Mouse (Mus musculus): ENCODE measurements around the gene Clec2d. TPM values are rescaled to one million over a fixed set of nuclear protein-coding genes. Genes with fewer than 3 reads are reported as not detected.

Gene Clec2d
- polyA plus RNA-seq, 3 experiments from 2014 or later, result 12.0 to 41.7 (median 33.6) TPM

DNA sequence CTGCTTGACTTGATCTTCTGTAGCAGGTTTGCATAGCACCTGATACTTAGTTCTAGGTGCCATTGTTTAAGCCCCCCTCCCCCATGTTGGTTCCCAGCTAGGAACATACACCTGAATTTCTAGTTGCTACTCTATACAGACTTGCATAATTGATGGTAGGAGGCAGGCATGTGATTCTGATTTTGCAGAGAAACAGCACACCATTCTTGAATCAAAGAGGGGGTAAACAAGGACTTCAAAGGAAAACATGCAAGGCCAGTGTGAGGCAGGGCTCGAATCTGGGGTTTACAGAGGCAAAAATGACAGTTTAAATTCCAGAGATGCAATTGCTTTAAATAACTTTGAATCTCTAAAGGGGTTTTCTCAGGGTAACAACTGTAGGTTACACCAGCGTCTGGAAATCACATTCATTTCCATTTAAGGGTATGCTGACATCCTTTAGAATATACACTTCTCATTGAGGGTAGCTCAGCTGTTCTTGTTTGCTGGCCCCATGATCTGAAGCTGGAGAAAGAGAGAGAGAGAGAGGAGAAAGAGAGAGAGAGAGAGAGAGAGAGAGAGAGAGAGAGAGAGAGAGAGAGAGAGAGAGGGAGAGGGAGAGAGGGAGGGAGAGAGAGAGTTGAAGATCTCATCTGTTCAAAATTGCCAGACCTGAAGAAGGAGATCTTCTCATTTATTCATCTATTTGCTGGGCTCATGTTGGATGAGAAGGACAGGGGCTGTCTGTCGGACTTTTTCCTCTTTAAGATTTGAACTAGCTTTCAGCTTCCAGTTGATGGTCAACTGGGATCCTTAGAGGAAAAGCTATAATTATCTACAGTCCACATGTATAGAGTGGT lies 48.7 kb downstream of the Clec2d start:
- peak; percentile 30 for ATAC-seq

DNA sequence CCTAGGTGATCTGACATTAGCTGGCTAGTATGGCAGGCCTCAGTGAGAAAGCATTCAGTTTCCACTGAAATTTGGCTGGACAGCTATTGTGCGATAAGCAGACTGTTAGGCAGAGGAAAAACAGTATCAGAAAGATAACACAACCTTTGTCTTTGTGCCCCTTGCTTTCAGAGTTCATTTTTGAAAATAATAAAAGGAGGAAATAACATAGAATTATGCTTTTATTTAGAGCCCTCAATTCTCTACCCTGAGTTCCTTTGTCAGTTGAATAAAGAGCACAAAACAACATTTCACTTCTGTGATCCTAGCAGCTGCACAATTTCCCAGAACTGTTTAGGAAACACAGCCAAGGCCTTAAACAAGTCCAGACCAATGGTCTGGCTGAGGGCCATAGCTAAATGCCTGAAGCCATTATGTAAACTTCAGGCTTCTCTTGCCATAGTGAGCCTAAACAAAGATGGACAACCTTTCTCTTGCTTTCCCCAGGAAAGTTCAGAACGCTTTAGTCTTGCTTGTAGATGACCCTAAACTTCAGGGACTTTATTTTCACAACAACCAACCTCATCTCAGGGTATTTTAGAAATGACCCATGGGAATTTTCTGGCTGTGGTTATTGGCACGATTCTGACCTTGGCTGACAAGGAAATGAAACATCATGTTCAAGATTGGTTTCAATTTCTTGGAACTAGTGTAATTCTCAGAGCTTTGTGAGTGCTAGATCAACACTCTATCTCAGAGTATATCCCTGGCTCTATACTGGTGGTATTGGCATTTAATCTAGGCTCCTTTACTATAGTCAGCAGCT lies 49.6 kb downstream of the Clec2d start:
- ATAC-seq, result no peak

DNA sequence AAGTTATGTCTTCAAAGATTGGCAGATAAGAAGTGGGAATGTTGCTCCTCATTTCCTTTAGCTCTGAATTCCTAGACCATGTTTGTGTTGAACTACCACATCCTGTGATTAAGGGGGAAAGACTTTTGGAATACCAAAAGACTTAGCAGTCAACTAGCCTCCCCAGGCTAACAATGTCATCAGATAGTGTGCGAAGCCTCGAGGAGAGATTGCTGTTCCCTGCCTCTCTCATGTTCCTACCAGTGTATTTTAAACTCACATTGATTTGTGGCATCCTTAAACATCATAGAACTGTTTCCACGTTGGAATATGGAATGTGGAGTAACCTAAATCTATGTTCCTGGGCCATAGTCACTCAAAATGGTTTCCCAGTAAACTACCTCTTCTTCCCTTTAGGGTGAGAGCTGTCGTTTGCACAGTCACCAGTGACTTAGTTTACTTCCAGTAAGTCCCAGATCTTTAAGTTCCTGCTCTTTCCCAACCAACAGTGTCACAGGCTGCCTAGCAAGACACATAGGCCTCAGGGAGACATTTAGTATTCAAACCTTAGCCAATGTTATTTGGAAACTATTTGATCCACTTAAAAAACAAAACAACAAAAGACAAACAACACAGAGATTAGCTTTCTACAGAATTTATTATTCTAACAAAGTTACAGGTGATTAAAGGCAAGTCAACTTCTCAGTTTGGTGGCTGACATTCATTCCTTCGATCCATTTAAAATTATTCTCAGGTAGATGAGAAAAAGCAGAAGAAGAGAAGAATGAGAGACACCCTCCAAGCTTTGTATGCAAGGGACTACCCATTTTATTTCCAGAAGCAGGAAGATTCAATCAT lies 51.8 kb downstream of the Clec2d start:
- ATAC-seq, result no peak

DNA sequence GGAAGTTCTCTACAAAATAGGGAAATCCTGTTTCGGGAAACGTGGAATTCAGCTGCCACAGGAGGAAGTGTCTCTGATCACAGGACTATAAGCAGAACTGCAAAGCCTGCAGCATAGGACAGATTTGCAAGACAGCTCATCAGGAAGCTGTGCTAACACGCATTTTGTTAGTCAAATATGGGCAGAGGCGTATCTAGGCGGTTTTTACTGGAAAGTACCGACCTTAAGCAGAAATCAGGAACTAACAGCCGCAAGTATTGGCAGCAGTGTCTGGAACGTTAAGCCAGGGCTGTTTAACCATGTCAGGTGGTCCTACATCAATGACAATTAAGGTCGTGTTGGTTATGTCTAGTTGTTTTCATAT lies 52.4 kb downstream of the Clec2d start:
- peak; percentile 70 for ATAC-seq

DNA sequence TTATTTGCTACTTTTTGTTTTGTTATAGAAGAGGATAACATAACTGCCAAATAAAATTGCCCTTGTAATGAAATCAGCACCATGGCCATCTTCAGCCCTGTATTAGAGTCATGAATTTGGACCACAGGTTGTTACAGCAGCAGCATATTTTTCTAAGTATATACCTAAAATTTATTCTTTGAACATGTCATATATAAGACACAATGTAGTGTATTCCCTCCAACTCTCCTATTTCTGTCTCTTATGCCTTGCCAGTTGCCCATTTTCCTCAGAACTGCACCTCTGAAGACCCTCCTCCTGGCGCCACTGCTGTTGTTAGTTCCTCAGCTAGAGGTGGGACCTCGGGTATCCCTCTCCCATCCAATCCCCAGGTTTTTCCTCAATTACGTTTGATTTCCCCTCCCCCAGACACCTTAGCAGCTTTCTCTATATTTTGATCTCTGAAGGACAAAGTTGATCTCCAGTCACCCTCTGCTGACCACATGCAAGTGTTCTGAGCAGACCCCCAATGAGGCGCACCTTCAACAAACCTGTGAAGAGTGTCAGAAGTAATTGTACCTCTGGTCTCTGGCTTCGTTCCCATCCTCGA lies 53.0 kb downstream of the Clec2d start:
- no peak for ATAC-seq

DNA sequence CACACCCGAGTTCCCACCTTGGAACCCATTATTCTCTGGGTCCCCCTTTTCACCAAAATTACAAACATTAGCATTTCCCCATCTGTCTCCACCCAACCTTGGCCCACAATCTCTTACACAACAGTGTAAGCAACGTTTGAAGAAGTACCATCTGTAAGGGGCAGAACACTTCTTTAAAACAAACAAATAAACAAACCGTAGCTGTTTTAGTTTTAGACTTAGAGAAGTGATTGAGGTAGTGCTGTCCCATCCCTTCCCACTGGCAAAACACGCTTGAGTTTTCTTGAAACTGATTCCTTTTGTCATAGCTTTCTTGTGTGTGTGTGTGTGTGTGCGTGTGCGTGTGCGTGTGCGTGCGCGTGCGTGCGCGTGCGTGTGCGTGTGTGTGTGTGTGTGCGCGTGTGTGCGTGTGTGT lies 53.5 kb downstream of the Clec2d start:
- ATAC-seq, result no peak

DNA sequence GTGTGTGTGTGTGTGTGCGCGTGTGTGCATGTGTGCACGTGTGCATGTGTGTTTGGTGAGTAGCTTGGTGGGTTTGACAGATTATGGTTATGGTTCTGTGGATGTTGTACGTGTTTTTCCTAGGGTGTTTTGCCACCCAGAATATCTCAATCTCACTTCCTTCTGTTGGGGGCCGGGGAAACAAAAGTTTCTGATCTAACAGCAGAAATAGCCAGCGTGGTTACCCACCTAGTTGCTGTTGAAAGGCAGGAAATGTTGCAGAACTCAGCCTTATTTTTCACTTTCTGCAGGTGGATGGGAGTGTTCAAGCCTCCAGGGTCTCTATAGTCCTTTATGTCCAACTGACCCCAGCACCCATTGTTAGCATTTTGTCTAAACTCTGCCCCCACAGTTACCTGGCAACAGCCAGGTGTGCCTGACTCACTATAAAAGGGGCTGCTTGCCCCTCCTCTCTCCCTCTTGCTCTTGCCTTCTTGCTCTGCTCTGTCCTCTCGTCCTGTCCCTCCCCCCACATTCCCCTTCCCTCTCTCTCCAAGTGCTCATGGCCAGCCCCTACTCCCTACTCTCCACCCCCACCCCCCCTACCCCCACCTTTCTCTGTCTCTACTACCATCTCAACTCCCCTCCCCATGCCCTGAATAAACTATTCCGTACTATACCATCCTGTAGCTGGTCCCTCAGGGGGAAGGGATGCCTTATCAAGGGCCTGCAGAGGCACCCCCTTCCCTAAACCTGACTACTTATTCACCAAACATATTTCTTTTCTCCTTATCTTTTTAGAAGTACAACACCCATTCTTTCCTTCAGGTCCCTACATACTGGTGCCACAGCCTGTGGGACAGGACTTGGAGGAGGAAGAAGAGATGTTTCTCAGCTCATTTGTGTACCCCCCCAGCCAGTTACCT lies 54.3 kb downstream of the Clec2d start:
- peak; percentile 8 for ATAC-seq

DNA sequence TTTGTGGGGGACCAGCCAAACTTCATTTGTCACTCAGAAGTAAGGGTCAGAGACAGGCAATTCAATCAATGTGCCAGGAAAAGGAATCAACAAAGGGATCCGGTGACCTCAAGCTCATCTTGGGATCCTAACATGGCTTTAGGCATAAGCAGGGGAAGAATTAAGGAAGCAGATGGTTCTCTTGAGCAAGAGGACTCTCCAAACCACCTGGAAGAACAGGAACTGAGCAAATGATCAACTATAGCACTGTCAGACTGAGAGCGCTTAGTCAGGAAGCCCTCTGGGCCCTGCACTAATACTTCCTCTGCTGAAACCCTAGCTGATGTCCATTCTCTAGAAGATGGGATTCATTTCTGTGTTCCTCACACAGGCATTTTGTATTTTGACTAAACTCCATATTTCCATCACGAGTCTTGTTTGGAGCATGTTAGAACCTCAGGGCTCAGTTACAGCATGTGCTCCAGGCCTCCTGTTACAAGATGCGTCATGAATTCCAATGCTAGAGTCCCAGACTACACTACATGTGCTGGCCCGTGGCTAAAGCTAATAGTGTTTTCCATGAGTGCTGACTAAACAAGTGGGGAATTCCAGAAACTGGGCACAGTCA lies 55.5 kb downstream of the Clec2d start:
- no peak for ATAC-seq

Other genes with a start within 250 kb of the Clec2d start
- gene Clec2g, start 246.2 kb upstream of the Clec2d start, polyA plus RNA-seq (2017; shearing (Covaris generic)), result 1 to 10 TPM in 2 of 3 experiments, under 1 TPM in 1; 0.95 to 5.0 (median 1.1) TPM
- 1 to 10 TPM; 1.5 to 9.2 (median 5.2) TPM for gene Klrb1f, start 134.7 kb upstream of the Clec2d start, polyA plus RNA-seq (2017; shearing (Covaris generic))
- not detected for gene Clec2e, start 79.7 kb upstream of the Clec2d start, polyA plus RNA-seq (2017; shearing (Covaris generic))
- 100 to 1,000 TPM; 152 to 264 (median 175) TPM for gene Cd69, start 94.8 kb downstream of the Clec2d start, polyA plus RNA-seq (2017; shearing (Covaris generic))
- not detected for gene 4922502D21Rik, start 151.2 kb downstream of the Clec2d start, polyA plus RNA-seq (2017; shearing (Covaris generic))
- gene Clec12a, start 162.1 kb downstream of the Clec2d start, polyA plus RNA-seq (2017; shearing (Covaris generic)), result 1 to 10 TPM in 1 of 3 experiments, not detected in 2; 2.0 TPM
- not detected for gene Clec12b, start 205.3 kb downstream of the Clec2d start, polyA plus RNA-seq (2017; shearing (Covaris generic))
- gene Clec1b, start 216.7 kb downstream of the Clec2d start, polyA plus RNA-seq (2017; shearing (Covaris generic)), result under 1 TPM in 1 of 3 experiments, not detected in 2; 0.26 TPM
- not detected for gene Clec9a, start 228.2 kb downstream of the Clec2d start, polyA plus RNA-seq (2017; shearing (Covaris generic))

Data from inflammation-experienced regulatory T-cells, adult 6 months (primary cell).